Mouse (Mus musculus) embryo, embryonic 11.5 days (tissue): ENCODE measurements around the gene Fbxo42.

ENCODE experiments used
- DNase-seq: peaks from one replicate; pipeline ENCODE4 v3.0.0-alpha.2; 2012; ENCODE audit warnings: low read depth, low spot score

Fbxo42 gene

GRCm38 (mm10) chr4:141251071-141251470 lies 103.4 kb downstream of the Fbxo42 start:
- DNase-seq, result no peak

DNA sequence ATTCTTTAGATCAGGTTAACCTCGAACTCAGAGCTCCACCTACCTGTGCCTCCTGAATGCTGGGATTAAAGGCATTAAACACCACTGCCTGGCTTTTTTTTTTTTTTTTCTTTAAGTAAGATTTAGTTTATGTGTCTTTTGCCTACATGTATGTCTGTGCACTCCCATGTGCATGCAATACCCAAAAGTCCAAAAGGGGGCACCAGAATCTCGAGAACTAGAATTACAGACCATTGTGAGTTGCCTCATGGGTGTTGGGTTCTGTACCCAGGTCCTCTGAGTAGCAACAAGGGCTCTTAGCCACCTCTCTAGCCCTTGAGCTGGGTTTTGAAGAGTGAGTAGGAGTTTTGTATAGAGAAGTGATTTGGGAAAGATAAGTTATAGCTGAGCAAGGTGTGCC lies 104.9 kb downstream of the Fbxo42 start:
- no peak for DNase-seq
